Mouse (Mus musculus) midbrain, embryonic 14.5 days (tissue): ENCODE measurements around the gene Gm14137. TPM values are rescaled to one million over a fixed set of nuclear protein-coding genes. Genes with fewer than 3 reads are reported as not detected.
A peak's percentile ranks its signal among the peaks of the same experiment; 100 is the strongest.

Experiments used
- ATAC-seq: fragments of 200-750 bp; cut with Nextera tagmentation; 2 replicates; pipeline ENCODE4 v1.8.0; 2017; ENCODE audit warnings: moderate number of reproducible peaks, moderate library complexity; ENCODE audit not compliant: low FRiP score, low TSS enrichment
- DNase-seq: peaks from one replicate; pipeline ENCODE4 v3.0.0-alpha.2; 2015
- H3K27ac ChIP-seq: fragments of 300-500 bp; sonication (generic); replicated peaks from 2 replicates; pipeline ENCODE4 v1.5.1; 2014; ENCODE audit warnings: mild to moderate bottlenecking, low read depth, low read length, moderate library complexity
- H3K27me3 ChIP-seq: fragments of 300-500 bp; sonication (generic); 2 replicates; pipeline ENCODE4 v1.6.1; 2014; ENCODE audit warnings: low read length, control low read depth, mixed read lengths; ENCODE audit not compliant: control insufficient read depth, insufficient read depth
- H3K36me3 ChIP-seq: fragments of 300-500 bp; sonication (generic); 2 replicates; pipeline ENCODE4 v1.6.1; 2014; ENCODE audit warnings: low read length, control low read depth; ENCODE audit not compliant: control insufficient read depth, insufficient read depth
- H3K4me1 ChIP-seq: fragments of 300-500 bp; sonication (generic); 2 replicates; pipeline ENCODE4 v1.6.1; 2014; ENCODE audit warnings: mild to moderate bottlenecking, antibody characterized with exemption, low read length, control low read depth; ENCODE audit not compliant: control insufficient read depth, insufficient read depth
- H3K4me2 ChIP-seq: fragments of 300-500 bp; sonication (generic); 2 replicates; pipeline ENCODE4 v1.6.1; 2014; ENCODE audit warnings: mild to moderate bottlenecking, low read length, moderate library complexity
- H3K4me3 ChIP-seq: fragments of 300-500 bp; sonication (generic); replicated peaks from 2 replicates; pipeline ENCODE4 v1.5.1; 2014; ENCODE audit warnings: low read depth, low read length
- H3K9ac ChIP-seq: fragments of 300-500 bp; sonication (generic); replicated peaks from 2 replicates; pipeline ENCODE4 v1.6.1; 2014; ENCODE audit warnings: mild to moderate bottlenecking, low read length, moderate library complexity
- H3K9me3 ChIP-seq: fragments of 300-500 bp; sonication (generic); 2 replicates; pipeline ENCODE4 v1.6.1; 2016; ENCODE audit warnings: low read length, control low read depth, mixed read lengths; ENCODE audit not compliant: control insufficient read depth
- WGBS: fragments of 180-500 bp; shearing (Covaris S2); extraction: QIAGEN DNeasy Blood & Tissue Kit; methylation state at CpG from one replicate; pipeline ENCODE4 v1.1.7; 2014; 5-methylcytosine and 5-hydroxymethylcytosine counted together
- polyA plus RNA-seq: library from polyadenylated mRNA; unstranded; fragments of >200 nt; fragmentation: Nextera tagmentation; extraction: Ambion mirVana; gene quantifications from 2 replicates; pipeline ENCODE4 v1.2.1, GENCODE M21; 2014

Gm14137 gene
- polyA plus RNA-seq, 1 experiment from 2014 or later: 0.43 TPM

GRCm38 (mm10) chr2:119177384-119177939 is 3.2 kb downstream of the Gm14137 start:
- WGBS: 91% methylated on average over 5 of the region's 5 CpGs
- 0 out of 2 replicates have a peak, but pooled peaks cover 6% of the 10 kb centered on the region for H3K4me1 ChIP-seq
- no peak overlapping the region for H3K4me2 ChIP-seq
- H3K36me3 ChIP-seq: peaks cover 44% of the 10 kb centered on the region
- H3K27ac ChIP-seq: no peak overlapping the region
- DNase-seq (no peak), ATAC-seq (no peak)
- H3K9ac ChIP-seq: no peak overlapping the region
- H3K9me3 ChIP-seq: no peaks in the 10 kb centered on the region
- no peak overlapping the region for H3K4me3 ChIP-seq
- H3K27me3 ChIP-seq: no peaks in the 10 kb centered on the region

- Histone ChIP-seq H3K27ac (no peak overlapping the region), H3K9ac (no peak overlapping the region), H3K9me3 (no peaks in the 10 kb centered on the region), H3K4me2 (no peak overlapping the region), H3K4me1 (no peaks in the 10 kb centered on the region), H3K36me3 (peaks cover 64% of the 10 kb centered on the region), H3K27me3 (no peaks in the 10 kb centered on the region), H3K4me3 (no peak overlapping the region)
- DNase-seq: no peak
- no peak for ATAC-seq
- 82% methylated on average over 7 of the region's 7 CpGs for WGBS
Measured at GRCm38 (mm10) chr2:119182914-119183313, 8.6 kb downstream of the Gm14137 start.

- H3K4me2 ChIP-seq: peak overlapping the region; percentile 53
- no peak overlapping the region for H3K27ac ChIP-seq
- WGBS: 9% methylated on average over 15 of the region's 15 CpGs
- H3K4me1 ChIP-seq: 0 out of 2 replicates have a peak, but pooled peaks cover 3% of the 10 kb centered on the region
- H3K9ac ChIP-seq: no peak overlapping the region; the same call in 1 of the 2 replicates
- H3K27me3 ChIP-seq: no peaks in the 10 kb centered on the region
- no peaks in the 10 kb centered on the region for H3K9me3 ChIP-seq
- peak overlapping the region; percentile 20; the same call in 1 of the 2 replicates for H3K4me3 ChIP-seq
- DNase-seq: peak; percentile 90
- ATAC-seq: peak; percentile 76; the same call in 1 of the 2 replicates
- H3K36me3 ChIP-seq: peaks cover 17% of the 10 kb centered on the region
Measured at GRCm38 (mm10) chr2:119189029-119189710, 14.9 kb downstream of the Gm14137 start.

- Histone ChIP-seq H3K27ac (no peak overlapping the region), H3K9ac (no peak overlapping the region), H3K27me3 (no peaks in the 10 kb centered on the region), H3K4me2 (no peak overlapping the region), H3K9me3 (no peaks in the 10 kb centered on the region), H3K4me1 (0 out of 2 replicates have a peak, but pooled peaks cover 3% of the 10 kb centered on the region), H3K4me3 (no peak overlapping the region), H3K36me3 (peaks cover 3% of the 10 kb centered on the region; the same call in 1 of the 2 replicates)
- no peak for DNase-seq
- 87% methylated on average over 5 of the region's 5 CpGs for WGBS
- no peak for ATAC-seq
Measured at GRCm38 (mm10) chr2:119190969-119191368, 16.7 kb downstream of the Gm14137 start.

- Histone ChIP-seq H3K27me3 (no peaks in the 10 kb centered on the region), H3K36me3 (no peaks in the 10 kb centered on the region), H3K4me1 (0 out of 2 replicates have a peak, but pooled peaks cover 2% of the 10 kb centered on the region), H3K4me3 (no peak overlapping the region), H3K9ac (no peak overlapping the region), H3K4me2 (no peak overlapping the region), H3K9me3 (no peaks in the 10 kb centered on the region), H3K27ac (no peak overlapping the region)
- DNase-seq: no peak
- no peak for ATAC-seq
- WGBS: 87% methylated on average over 5 of the region's 5 CpGs
Measured at GRCm38 (mm10) chr2:119194140-119194539, 19.8 kb downstream of the Gm14137 start.

- no peak overlapping the region for H3K9ac ChIP-seq
- ATAC-seq (no peak), DNase-seq (no peak)
- 42% methylated on average over 4 of the region's 4 CpGs for WGBS
- no peak overlapping the region for H3K27ac ChIP-seq
- H3K4me2 ChIP-seq: no peak overlapping the region
- no peaks in the 10 kb centered on the region for H3K9me3 ChIP-seq
- no peaks in the 10 kb centered on the region for H3K4me1 ChIP-seq
- no peak overlapping the region for H3K4me3 ChIP-seq
- H3K27me3 ChIP-seq: no peaks in the 10 kb centered on the region
- H3K36me3 ChIP-seq: no peaks in the 10 kb centered on the region
Measured at GRCm38 (mm10) chr2:119196316-119197108, 22.2 kb downstream of the Gm14137 start.

GRCm38 (mm10) chr2:119197493-119197892 is 23.2 kb downstream of the Gm14137 start:
- no peak overlapping the region for H3K9ac ChIP-seq
- no peak for DNase-seq
- no peaks in the 10 kb centered on the region for H3K27me3 ChIP-seq
- no peaks in the 10 kb centered on the region for H3K9me3 ChIP-seq
- H3K4me2 ChIP-seq: no peak overlapping the region
- H3K4me3 ChIP-seq: no peak overlapping the region
- no peak overlapping the region for H3K27ac ChIP-seq
- no peak for ATAC-seq
- 77% methylated on average over 1 of the region's 1 CpGs for WGBS
- no peaks in the 10 kb centered on the region for H3K4me1 ChIP-seq
- H3K36me3 ChIP-seq: no peaks in the 10 kb centered on the region

- no peaks in the 10 kb centered on the region for H3K9me3 ChIP-seq
- 8% methylated on average over 1 of the region's 1 CpGs for WGBS
- no peaks in the 10 kb centered on the region for H3K27me3 ChIP-seq
- DNase-seq (no peak), ATAC-seq (no peak)
- no peak overlapping the region for H3K9ac ChIP-seq
- H3K27ac ChIP-seq: no peak overlapping the region
- no peak overlapping the region for H3K4me2 ChIP-seq
- no peak overlapping the region for H3K4me3 ChIP-seq
- no peaks in the 10 kb centered on the region for H3K4me1 ChIP-seq
- H3K36me3 ChIP-seq: no peaks in the 10 kb centered on the region
Measured at GRCm38 (mm10) chr2:119198049-119198448, 23.7 kb downstream of the Gm14137 start.
